ENCODE assay signal across 26 mouse cellular contexts in genomic region chr19:48737554-48737953, GRCm38 (mm10).
DNase-seq lines count a peak whose midpoint lies in the region; ATAC-seq and TF ChIP-seq lines count a peak whose summit lies in the region.
"Had no signal": no experiment of that assay in that cellular context is flagged by ENCODE, and none has a peak within 500 bp of the region (broad histone marks: within the 10 kb centered on the region; RNA-seq: fewer than 3 reads in every experiment).

No protein-coding gene starts in this region.

- no peaks in the 10 kb centered on the region for H3K36me3 ChIP-seq in kidney, embryonic 15.5 days
- H3K36me3 ChIP-seq in forebrain, embryonic 16.5 days (ENCODE audit: control insufficient read depth, insufficient read depth): no peaks in the 10 kb centered on the region
- H3K36me3 ChIP-seq: heart, embryonic 13.5 days; hindbrain, embryonic 15.5 days; limb, embryonic 13.5 days; lung, embryonic 15.5 days; midbrain, embryonic 10.5 days; neural tube, embryonic 12.5 days had no signal

- POLR2A ChIA-PET in Patski (lab: Charles Lee): interaction anchor here (1.4 kb wide), 1 partner anchor 161 kb away, joined by 3 read pairs; no protein-coding TSS in a partner anchor

- H3K9ac ChIP-seq in kidney, embryonic 15.5 days: no peak overlapping the region
- H3K9ac ChIP-seq in forebrain, embryonic 16.5 days (replicated peaks; ENCODE audit: low read depth, low read length): no peak overlapping the region
- H3K9ac ChIP-seq: heart, embryonic 13.5 days; hindbrain, embryonic 15.5 days; limb, embryonic 13.5 days; lung, embryonic 15.5 days; neural tube, embryonic 12.5 days had no signal

- H3K4me2 ChIP-seq in kidney, embryonic 15.5 days: no peak overlapping the region
- no peak overlapping the region for H3K4me2 ChIP-seq in forebrain, embryonic 16.5 days (ENCODE audit: low read length)
- H3K4me2 ChIP-seq: heart, embryonic 13.5 days; hindbrain, embryonic 15.5 days; limb, embryonic 13.5 days; liver, embryonic 11.5 days; lung, embryonic 15.5 days; neural tube, embryonic 12.5 days had no signal

- ATAC-seq in kidney, embryonic 15.5 days (replicated peaks; ENCODE audit: low FRiP score): peak; percentile 52; the same call in 1 of the 2 replicates
- ATAC-seq in Patski: peak; percentile 93
- ATAC-seq in forebrain, embryonic 16.5 days: peak; percentile 66
- ATAC-seq: midbrain, embryonic 16.5 days had no signal

- no peak overlapping the region for H3K27ac ChIP-seq in kidney, embryonic 15.5 days
- H3K27ac ChIP-seq in forebrain, embryonic 16.5 days (ENCODE audit: low read length): no peak overlapping the region
- H3K27ac ChIP-seq: heart, embryonic 13.5 days; hindbrain, embryonic 15.5 days; limb, embryonic 13.5 days; lung, embryonic 15.5 days; midbrain, embryonic 10.5 days; neural tube, embryonic 12.5 days; stomach, postnatal 0 days had no signal

- H3K4me1 ChIP-seq in kidney, embryonic 15.5 days: no peaks in the 10 kb centered on the region
- H3K4me1 ChIP-seq in forebrain, embryonic 16.5 days (replicated peaks; ENCODE audit: control insufficient read depth, insufficient read depth, low read length): no peaks in the 10 kb centered on the region
- H3K4me1 ChIP-seq: heart, embryonic 13.5 days; hindbrain, embryonic 15.5 days; limb, embryonic 13.5 days; lung, embryonic 15.5 days; neural tube, embryonic 12.5 days had no signal

- no peak for TF ChIP-seq CTCF in Patski (IDR thresholded peaks at IDR 0.05)
- TF ChIP-seq CTCF in brain, embryonic 14.5 days (IDR thresholded peaks at IDR 0.05; ENCODE audit: borderline replicate concordance, extremely low read depth, insufficient read depth, insufficient read length): no peak

- no peak for TF ChIP-seq POLR2A in brain, embryonic 14.5 days (IDR thresholded peaks at IDR 0.05; ENCODE audit: borderline replicate concordance, extremely low read depth, insufficient read depth, insufficient read length, poor library complexity, severe bottlenecking)

- DNase-seq in kidney, adult 11 months: no peak
- peak; percentile 79 for DNase-seq in Patski (ENCODE audit: low read depth, low spot score)
- DNase-seq in brain, embryonic 14.5 days (ENCODE audit: low read depth): peak; percentile 82
- no peak for DNase-seq in cerebellum, adult 8-10 months
- no peak for DNase-seq in c-Kit-positive CD71-positive TER-119-positive erythroid progenitor cells, embryonic 14.5 days (ENCODE audit: low spot score)
- DNase-seq: adrenal gland, postnatal 14 days; B cell, adult 2 months; cerebellum, adult 9-10 months; cerebellum, postnatal 36 days; gastrocnemius, postnatal 10 days; heart, postnatal 10 days; right cerebral cortex, adult 18-20 months; thymus, adult 18-20 months; thymus, postnatal 25 days had no signal

- no peaks in the 10 kb centered on the region for H3K27me3 ChIP-seq in kidney, embryonic 15.5 days
- no peaks in the 10 kb centered on the region for H3K27me3 ChIP-seq in Patski
- H3K27me3 ChIP-seq in forebrain, embryonic 16.5 days (replicated peaks; ENCODE audit: control insufficient read depth, insufficient read depth, low read length): peaks cover 22% of the 10 kb centered on the region
- H3K27me3 ChIP-seq: heart, embryonic 13.5 days; hindbrain, embryonic 15.5 days; limb, embryonic 13.5 days; lung, embryonic 15.5 days; neural tube, embryonic 12.5 days had no signal

- in situ Hi-C loops in Patski (cut with MboI; ENCODE audit: low pct_unique_long_range_greater_than_20kb): loop anchor here (10.0 kb wide), 1 partner anchor 163 kb away; no protein-coding TSS in a partner anchor

- 43% methylated on average over 2 of the region's 2 CpGs for WGBS in kidney, embryonic 15.5 days
- 0% methylated on average over 2 of the region's 2 CpGs for WGBS in forebrain, embryonic 16.5 days

- CTCF ChIA-PET in Patski (lab: Charles Lee): interaction anchor here (1.2 kb wide), 1 partner anchor 9 kb away, joined by 3 read pairs; no protein-coding TSS in a partner anchor

- no peaks in the 10 kb centered on the region for H3K9me3 ChIP-seq in kidney, embryonic 15.5 days (replicated peaks)
- no peaks in the 10 kb centered on the region for H3K9me3 ChIP-seq in forebrain, embryonic 16.5 days (ENCODE audit: control insufficient read depth, low read length)
- H3K9me3 ChIP-seq: heart, embryonic 13.5 days; hindbrain, embryonic 15.5 days; limb, embryonic 13.5 days; lung, embryonic 15.5 days; midbrain, embryonic 10.5 days; neural tube, embryonic 12.5 days had no signal

- H3K4me3 ChIP-seq in kidney, embryonic 15.5 days (replicated peaks): no peak overlapping the region
- H3K4me3 ChIP-seq in forebrain, embryonic 16.5 days (replicated peaks; ENCODE audit: low read length): no peak overlapping the region
- H3K4me3 ChIP-seq: heart, embryonic 13.5 days; hindbrain, embryonic 15.5 days; limb, embryonic 13.5 days; lung, embryonic 15.5 days; midbrain, embryonic 10.5 days; myocyte; neural tube, embryonic 12.5 days had no signal

Comparison
In these comparisons a context has a peak if more than half of its experiments do, and no peak if none do; other contexts are left out.
1. DNase-seq: peak in Patski (single experiment) and brain, embryonic 14.5 days (single experiment); none in kidney, adult 11 months (single experiment), cerebellum, adult 8-10 months (single experiment) and c-Kit-positive CD71-positive TER-119-positive erythroid progenitor cells, embryonic 14.5 days (single experiment).
2. Peak in every context shown above with its lines, with median percentiles within 50 percentile points of each other: ATAC-seq.